Mouse (Mus musculus): ENCODE measurements around the gene Krt6b.
"Not testable (repeated sequence)": the region's sequence is repeated elsewhere in the genome, so short reads cannot be mapped to it uniquely, and the experiment has no call there.

Krt6b gene

DNA sequence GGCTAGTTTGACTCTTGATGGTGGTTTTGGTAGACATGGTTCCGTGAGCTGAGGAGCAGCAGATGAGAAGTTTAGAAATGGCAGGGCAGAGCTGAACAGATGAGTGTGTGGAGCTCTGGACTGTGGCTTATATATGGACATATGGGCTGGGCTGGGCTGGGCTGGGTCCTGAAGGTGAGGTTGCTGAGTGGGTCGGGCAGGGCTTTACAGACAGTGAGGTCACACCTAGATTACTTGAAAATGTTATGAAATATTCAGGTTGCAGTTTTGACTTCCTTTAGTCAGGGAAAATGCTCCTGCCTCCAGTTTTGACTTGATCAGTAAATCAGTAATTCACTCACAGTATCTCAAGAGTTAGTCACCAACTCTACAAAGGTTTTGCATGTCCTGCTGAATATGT lies at the start of gene Krt6b:
Krt6b (minus strand) TSS at position 101 of the 400 bp plus-strand sequence.
- in situ Hi-C loops (cut with MboI; ENCODE audit: unreplicated experiment in 2 of 2), result no loop called here

DNA sequence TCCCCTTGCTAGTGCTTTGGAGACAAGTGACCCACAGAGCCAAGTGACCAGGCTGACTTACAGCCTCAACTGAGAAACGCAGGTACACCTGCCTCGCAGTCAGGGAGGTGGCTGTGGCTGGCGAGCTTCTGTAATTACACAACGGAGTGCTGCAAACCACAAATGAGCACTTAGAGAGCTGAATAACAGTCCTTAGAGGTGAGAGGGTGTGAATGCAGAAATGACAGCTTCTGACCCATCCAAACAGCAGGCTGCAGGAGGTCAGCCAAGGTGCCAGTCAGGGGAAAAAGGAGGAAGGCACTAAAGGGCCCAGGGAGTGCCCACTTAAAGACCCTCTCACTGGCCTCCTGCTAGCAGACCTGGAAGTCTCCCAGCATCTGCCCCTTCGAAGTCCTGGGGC lies 44.6 kb upstream of the Krt6b start:
- in situ Hi-C loops (cut with MboI; ENCODE audit: unreplicated experiment in 2 of 2), result no loop called here

DNA sequence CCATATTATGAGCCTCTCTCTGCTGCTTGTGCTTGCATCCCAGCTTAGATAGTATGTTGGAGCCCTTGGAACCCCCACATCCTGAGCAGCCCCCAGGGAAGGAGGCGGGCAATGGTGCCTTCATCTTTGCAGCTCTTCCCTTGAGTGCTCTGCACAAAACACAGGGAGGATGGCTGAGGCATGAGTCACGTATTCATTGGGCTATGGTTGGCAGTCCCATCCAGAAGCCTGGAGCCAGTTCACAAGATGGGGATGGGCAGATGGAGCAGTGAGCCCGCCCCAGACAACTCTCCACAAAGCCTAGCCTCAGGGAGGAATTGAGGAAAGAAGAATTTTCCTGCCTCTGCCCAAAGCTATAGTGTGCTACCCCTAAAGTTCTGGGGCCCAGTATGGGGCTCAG lies 35.7 kb upstream of the Krt6b start:
- in situ Hi-C loops (cut with MboI; ENCODE audit: unreplicated experiment in 2 of 2), result no loop called here

- in situ Hi-C loops (cut with MboI; ENCODE audit: unreplicated experiment in 2 of 2), result no loop called here
Observed at GRCm38 (mm10) chr15:101714356-101714755, 34.3 kb upstream of the Krt6b start.

DNA sequence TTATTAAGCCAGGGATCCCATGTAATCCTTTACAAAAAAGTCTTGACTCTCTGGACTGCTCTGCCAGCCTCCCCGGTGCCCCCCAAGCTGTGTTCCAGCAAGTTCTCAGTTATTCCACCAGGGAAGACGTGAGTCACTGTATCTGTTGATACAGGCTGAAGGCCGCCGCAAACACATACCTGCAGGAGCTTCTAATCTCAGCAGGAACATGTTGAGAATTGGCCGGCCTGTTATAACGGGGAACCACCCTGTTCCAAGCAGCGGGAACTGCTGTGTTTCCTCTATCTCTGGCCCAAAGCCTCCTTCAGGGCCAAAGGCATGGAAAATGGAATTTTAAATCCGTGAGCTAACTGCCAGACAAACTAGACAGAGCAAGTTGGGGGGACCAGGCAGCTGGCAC lies 33.6 kb upstream of the Krt6b start:
- in situ Hi-C loops (cut with MboI; ENCODE audit: unreplicated experiment in 2 of 2), result no loop called here

- in situ Hi-C loops (cut with MboI; ENCODE audit: unreplicated experiment in 2 of 2), result no loop called here
Observed at GRCm38 (mm10) chr15:101712720-101713119, 32.6 kb upstream of the Krt6b start, which contains the start of gene Krt5. Gene Krt5 (minus strand): TSS chr15:101712898.

- in situ Hi-C loops (cut with MboI; ENCODE audit: unreplicated experiment in 2 of 2), result no loop called here
Observed at GRCm38 (mm10) chr15:101708683-101709082, 28.6 kb upstream of the Krt6b start.

DNA sequence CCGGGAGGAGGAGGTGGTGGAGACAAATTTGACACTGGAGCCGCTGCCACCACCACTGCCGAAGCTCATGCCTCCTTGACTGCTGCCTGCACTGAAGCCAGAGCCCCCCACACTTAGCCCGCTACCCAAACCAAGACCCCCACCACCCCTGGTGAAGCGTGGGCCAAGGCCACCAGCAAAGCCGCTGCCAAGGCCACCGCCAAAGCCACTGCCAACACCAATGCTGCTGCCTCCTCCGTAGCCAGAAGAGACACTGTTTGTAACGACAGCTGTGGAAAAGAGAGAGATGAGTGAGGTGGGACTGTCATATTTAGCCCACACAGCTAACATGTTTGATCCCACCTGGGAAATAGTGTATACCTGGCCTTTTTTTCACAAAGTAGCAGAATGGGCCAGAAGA lies 27.4 kb upstream of the Krt6b start:
- in situ Hi-C loops (cut with MboI; ENCODE audit: unreplicated experiment in 2 of 2), result no loop called here

DNA sequence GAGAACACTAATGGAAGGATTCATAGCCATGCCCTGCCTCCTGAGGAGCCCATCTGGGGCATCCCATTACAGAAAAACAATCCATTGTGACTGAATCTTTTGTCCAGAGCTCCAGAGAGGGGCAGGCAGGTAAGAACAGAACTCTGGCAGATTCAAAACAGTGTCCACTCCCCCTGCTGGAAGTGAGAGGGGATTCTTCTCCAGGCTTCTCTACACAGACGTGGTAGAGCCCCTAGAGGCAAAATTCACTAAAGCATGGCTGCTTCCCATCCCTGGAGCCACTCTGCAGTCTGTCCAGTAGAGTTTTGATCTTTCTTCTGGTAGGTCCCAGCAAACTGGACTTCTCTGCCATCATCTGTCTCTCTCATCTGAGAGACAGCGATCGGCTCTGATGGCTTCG lies 24.0 kb upstream of the Krt6b start:
- in situ Hi-C loops (cut with MboI; ENCODE audit: unreplicated experiment in 2 of 2), result no loop called here

DNA sequence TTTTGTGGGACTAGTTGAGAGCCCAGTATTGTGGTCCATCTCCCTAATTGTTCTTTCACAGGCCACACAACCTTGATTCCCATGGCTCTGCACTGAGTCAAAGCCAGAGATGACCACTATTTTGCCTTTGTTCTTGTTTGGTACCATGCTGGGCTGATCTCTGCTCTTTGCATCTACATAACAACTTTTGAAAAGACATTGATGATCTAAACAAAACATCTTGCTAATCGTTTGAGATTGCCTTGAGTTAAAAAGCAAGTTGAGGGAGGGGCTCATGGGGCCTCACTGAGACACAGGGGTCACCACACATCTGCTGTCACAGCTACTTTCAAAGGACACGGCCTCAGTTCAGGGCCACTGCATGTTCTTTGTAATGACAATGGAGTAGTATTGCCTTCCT lies 22.3 kb upstream of the Krt6b start:
- in situ Hi-C loops (cut with MboI; ENCODE audit: unreplicated experiment in 2 of 2), result no loop called here

- in situ Hi-C loops (cut with MboI; ENCODE audit: unreplicated experiment in 2 of 2), result no loop called here
Observed at GRCm38 (mm10) chr15:101699866-101700265, 19.8 kb upstream of the Krt6b start.

DNA sequence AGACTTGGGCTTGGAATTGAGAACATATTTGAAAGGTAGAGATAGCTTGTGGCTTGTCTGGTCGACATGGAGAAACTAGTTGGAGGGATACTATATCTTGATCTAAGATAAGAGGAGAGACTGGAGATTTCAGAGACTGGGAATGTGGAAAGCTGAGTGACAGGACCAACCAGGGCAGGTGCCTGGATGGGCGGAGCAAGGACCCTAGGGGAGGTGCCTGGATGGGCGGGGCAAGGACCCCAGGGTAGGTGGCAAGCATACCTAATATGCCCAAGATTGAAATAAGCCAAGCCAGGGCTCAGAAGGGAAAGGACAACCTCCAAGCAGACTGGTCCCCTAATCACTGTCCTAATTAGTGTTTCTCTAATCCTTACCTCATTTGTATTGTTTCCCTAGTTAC lies 19.1 kb upstream of the Krt6b start:
- in situ Hi-C loops (cut with MboI; ENCODE audit: unreplicated experiment in 2 of 2), result no loop called here

- in situ Hi-C loops (cut with MboI; ENCODE audit: unreplicated experiment in 2 of 2), result no loop called here
Observed at GRCm38 (mm10) chr15:101697326-101698188, 17.5 kb upstream of the Krt6b start.

DNA sequence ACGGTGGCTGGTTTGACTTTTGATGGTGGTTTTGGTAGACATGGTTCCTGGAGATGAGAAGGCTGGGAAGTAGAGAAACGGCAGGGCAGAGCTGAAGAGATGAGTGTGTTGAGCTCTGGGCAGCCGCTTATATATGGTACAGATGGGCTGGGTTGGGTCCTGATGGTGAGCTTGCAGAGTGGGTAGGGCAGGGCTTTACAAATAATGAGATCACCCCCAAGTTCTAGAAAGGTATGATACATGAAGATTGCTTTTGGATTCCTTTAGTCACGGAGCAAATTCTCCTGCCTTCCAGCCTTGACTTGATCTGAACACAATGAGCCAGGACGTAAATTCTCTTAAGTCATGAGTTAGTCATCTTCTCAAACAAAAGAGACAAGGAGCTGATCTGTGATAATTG lies 14.1 kb upstream of the Krt6b start, which contains the start of gene Krt6a:
Krt6a (minus strand) TSS at position 101 of the 400 bp plus-strand sequence.
- in situ Hi-C loops (cut with MboI; ENCODE audit: unreplicated experiment in 2 of 2), result no loop called here

DNA sequence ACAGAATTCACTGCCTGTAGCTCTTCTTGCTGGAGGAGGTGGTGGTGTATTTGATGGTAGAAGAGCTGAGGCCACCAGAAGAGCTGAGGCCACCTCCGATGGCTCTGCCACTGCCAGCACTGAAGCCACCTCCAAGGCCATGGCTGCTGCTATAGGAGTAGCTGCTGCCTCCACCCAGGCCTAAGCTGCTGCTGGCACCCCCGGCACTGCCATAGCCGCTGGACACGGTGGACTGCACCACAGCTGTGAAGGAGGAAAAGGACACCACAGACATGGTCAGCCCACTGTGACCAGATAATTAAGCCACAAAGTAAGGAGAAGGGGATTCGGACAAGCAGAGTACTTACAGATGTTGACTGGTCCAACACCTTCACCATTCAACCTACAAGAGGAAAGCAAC lies 10.4 kb upstream of the Krt6b start:
- in situ Hi-C loops (cut with MboI; ENCODE audit: unreplicated experiment in 2 of 2), result not testable (repeated sequence)

- in situ Hi-C loops (cut with MboI; ENCODE audit: unreplicated experiment in 2 of 2), result no loop called here
Observed at GRCm38 (mm10) chr15:101688161-101688560, 8.1 kb upstream of the Krt6b start.

- in situ Hi-C loops (cut with MboI; ENCODE audit: unreplicated experiment in 2 of 2), result no loop called here
Observed at GRCm38 (mm10) chr15:101675978-101676377, 4.1 kb downstream of the Krt6b start.

DNA sequence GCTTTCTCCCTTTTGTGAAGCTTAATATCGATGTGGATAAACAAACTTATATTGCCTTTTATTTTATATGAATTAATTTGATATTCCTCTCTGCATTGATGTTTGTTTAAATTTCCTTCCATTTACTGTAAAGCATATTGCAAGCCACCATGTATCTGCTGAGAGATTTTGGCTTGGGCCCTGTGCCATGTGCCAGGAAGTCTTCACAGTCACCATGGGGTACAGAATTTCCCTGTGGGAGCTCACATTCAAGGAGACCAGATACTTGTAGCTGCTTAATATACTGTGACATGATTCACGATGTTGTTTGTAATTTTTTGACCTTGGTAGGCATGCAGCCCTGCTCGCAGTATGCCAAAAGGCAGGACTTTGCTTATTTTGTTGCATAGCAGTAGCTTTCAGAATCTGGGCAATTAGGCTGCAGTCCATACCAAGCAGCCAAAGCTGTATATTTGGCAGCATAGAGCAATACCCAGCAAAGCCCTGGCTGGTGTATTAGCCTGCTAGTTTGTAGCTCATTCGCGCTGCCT lies 27.3 kb downstream of the Krt6b start:
- in situ Hi-C loops (cut with MboI; ENCODE audit: unreplicated experiment in 2 of 2), result no loop called here

DNA sequence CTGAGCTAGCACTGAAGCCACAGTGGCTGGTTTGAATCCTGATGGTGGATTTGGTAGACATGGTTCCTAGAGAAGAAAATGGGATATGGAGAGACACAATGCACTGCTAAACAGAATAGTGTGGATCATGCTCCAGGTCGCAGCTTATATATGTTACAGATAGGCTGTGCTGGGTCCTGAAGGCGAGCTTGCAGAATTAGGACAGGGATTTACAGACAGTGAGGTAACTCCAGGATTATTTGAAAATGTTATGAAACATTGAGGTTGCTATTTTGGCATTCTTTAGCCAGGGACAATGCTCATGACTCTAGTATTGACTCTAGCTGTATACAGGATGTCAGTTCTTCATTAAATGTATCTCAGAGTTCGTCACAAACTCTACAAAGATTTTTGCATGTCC lies 32.8 kb downstream of the Krt6b start, which contains the start of gene Gm5478:
Gm5478 (minus strand) TSS at position 101 of the 400 bp plus-strand sequence.
- in situ Hi-C loops (cut with MboI; ENCODE audit: unreplicated experiment in 2 of 2), result no loop called here

DNA sequence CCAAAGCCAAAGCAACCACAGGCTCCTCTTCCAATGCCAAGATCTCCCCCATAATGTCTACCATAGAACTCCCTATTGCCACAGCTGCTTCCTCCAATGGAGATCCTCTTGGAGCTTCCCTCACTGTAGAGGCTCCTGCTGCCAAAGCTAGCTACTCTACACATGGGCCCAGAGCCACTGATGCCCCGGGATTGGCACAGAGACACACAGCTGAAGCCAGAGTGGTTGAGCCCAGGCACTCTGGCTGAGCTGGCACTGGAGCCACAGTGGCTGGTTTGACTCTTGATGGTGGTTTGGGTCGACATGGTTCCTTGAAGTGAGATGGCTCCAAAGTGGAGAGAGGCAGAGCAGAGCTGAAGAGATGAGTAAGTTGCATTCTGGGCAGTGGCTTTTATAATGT lies 52.2 kb downstream of the Krt6b start, which contains the start of gene Gm5414:
Gm5414 (minus strand) TSS at position 305 of the 400 bp plus-strand sequence.
- in situ Hi-C loops (cut with MboI; ENCODE audit: unreplicated experiment in 2 of 2), result no loop called here

Measured in v-Abl transformed pro-B cells (cell line).